Mouse (Mus musculus): Measurements from ENCODE around the gene Fancd2os. TPM values are rescaled to one million over a fixed set of nuclear protein-coding genes. Genes with fewer than 3 reads are reported as not detected.

Fancd2os gene
- not detected for total RNA-seq (2021)

DNA sequence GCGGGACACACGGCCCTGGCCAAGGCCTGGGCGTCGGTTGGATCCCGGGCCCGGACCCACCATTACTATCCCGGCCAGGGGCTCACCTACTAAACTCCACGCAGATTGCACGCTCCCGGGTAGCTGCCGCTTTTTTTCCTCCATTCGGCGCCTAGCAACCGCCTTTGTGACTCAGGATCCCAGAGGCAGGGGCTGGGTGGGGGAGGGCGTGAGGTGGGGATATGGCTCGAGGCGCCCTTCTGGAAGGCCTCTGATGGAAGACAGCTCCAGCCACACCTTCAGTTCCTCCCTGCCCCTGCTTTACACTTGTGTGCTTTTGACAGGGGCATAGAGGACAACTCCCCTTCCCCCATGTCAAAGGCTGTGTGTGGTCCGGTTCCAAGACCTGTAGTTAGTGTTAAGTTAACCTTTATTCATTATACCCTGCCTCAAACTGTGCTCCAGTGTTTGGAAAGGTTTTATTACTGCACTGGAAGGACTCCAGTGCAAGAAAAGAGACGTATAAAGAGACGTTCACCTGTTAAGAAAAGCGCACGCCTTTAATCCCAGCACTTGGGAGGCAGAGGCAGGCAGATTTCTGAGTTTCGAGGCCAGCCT is at the start of gene Fancd2os:
Gene Fancd2os, minus strand, starts transcription at position 173 of the 597 bp plus-strand sequence.
- intact Hi-C loops (cut with DNase I) = no loop called here
- no peak for DNase-seq (ENCODE audit: low spot score)

DNA sequence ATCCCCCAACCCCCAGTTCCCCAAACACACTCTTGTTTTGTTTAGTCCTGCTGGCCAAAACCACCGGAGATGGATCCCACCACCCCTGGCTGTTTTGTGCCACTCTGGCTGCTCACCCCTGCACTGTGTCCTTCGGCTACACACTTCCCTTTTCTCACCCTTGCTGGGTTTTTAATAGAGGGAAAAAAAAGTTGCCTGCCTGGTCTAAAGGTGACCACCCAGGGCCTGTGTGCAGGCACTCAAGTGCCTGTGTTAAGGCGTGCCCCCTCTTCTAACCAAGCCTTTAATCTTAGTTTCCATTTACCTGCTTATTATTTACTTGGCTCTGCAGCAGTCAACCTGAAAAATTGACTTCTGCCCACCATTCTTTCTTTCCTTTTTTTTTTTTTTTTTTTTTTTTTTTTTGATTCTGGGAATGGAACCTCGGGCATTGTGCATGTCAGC is 49.7 kb upstream of the Fancd2os start:
- DNase-seq (ENCODE audit: low spot score) = no peak
- intact Hi-C loops (cut with DNase I) = no loop called here

DNA sequence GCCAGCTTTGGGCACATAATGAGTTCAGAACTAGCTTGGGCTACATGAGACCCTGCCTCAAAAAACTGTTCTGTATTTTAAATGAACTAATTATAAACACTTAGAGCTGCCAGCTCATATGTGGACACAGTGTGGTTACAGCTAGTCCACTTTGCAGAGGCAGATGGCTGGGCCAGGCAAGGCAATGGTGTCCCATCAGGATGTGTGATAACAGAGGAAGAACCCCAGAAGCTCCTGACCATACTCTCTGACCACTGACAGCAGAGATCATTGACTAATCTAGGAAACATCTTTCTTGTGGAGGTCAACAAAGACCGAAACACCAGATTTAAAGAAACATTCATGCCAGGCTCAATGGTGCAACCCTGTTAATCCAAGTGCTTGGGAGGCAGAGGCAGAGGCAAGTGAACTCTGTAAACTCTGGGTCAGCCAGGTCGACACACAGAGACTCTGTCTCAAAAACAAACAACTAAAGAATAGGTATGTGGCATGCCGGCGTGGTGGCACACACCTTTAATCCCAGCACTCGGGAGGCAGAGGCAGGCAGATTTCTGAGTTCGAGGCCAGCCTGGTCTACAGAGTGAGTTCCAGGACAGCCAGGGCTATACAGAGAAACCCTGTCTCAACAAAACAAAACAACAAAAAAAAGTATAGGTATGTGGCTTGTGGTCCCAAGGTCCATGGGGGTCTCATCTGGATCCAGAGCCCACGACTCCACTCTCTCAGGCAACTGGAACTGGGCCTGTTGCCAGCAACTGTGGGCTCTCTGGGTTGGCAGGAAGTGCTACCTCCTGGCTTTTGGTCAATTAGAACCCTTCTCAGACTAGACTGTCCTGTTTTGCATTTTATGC is 49.1 kb upstream of the Fancd2os start:
- DNase-seq (ENCODE audit: low spot score) = no peak
- intact Hi-C loops (cut with DNase I) = no loop called here

DNA sequence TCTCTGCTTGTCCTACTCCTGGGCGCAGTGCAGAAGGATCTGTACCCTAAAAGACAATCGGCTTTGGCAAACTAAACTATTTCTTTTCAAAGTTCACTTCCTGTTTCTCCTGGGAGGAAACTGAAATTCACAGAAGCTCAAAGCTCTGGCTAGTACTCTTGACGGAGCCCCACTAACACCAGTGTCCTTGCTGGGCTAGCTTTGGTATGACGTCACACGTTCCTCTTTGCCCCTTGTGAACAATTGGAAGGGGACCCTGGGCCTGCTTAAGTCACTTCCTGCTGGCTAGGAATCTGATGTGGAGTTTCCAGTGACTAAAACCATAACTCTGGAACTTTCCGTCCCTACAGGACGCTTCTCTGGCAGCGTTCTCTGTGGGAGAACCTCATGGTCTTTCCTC is 44.3 kb upstream of the Fancd2os start:
- peak; percentile 78 for DNase-seq (ENCODE audit: low spot score)
- intact Hi-C loops (cut with DNase I) = no loop called here

DNA sequence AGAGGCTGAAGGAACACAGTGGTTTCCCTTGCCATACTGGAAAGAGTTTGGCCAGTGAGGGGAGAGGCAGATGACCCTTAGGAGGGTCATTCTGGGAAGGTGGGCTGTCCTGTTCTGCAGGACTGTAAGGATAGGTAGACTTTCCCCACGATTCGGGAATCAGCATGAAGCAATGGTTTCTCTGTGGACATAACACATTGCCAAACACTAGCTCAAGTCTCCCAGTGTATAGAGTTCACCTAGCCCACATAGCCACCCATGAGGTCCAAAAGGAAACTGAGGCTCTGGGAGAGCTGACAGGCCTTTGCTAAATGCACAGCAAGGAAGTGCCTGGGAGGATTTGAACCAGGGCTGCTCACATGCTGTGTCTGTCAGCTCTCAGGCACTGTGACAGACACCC is 43.5 kb upstream of the Fancd2os start:
- DNase-seq (ENCODE audit: low spot score) = no peak
- intact Hi-C loops (cut with DNase I) = no loop called here

DNA sequence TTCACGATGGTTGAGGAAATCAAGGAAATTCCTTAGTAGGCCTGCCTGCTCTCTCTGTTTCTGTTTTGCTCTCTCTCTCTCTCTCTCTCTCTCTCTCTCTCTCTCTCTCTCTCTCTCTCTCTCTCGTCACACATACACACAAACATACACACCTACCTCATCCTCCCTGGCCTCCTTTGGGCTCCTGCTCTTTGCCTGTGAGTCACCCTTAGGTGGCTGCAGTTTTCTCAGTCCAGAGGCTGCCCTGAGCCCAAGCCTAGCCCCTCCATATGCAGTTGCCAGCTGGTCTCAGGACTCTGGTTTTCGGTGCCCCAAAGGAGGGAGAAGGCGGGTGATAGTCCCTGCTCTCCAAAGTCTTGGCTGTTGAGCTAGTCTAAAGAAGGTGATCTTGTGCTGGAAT is 42.5 kb upstream of the Fancd2os start:
- no peak for DNase-seq (ENCODE audit: low spot score)
- intact Hi-C loops (cut with DNase I) = no loop called here

DNA sequence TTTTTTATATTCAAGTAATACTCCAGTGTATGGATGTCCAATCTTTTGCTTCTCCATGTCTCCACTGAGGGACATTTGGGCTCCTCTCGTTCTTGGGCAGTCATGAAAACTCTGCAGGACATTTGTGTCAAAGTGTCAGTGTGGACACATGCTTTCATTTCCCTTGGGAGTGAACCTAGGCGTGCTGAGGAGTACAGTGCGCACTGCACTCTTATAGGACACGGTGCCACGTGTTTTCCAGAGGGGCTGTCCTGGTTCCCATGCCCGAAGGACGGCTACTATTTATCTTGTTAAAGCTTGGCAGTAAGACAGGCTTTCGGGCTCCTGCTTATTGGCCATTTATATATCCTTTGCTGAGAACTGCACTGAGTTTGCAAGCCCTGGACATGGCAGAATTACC is 42.1 kb upstream of the Fancd2os start:
- no peak for DNase-seq (ENCODE audit: low spot score)
- intact Hi-C loops (cut with DNase I) = no loop called here

DNA sequence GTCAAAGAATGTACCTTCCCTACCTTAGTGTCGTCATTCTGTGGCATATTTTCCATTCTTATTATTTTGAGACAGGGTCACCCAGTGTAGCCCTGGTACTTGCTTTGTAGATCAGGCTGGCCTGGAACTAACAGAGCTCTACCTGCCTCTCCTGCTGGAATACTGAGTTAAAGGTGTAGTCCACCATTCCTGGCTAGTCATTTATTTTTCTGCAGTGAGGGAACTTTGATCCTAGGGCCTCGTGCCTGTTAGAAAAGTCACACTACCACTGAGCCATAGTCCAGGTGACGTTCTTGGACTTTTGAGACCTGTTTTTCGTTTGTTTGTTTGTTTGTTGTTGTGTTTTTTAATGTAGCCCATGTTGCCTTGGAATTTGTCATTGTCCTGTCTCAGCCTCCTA is 38.7 kb upstream of the Fancd2os start:
- DNase-seq (ENCODE audit: low spot score) = no peak
- intact Hi-C loops (cut with DNase I) = loop anchor here (2.0 to 5.0 kb wide), 4 partner anchors 14 to 433 kb away; no protein-coding TSS in a partner anchor

DNA sequence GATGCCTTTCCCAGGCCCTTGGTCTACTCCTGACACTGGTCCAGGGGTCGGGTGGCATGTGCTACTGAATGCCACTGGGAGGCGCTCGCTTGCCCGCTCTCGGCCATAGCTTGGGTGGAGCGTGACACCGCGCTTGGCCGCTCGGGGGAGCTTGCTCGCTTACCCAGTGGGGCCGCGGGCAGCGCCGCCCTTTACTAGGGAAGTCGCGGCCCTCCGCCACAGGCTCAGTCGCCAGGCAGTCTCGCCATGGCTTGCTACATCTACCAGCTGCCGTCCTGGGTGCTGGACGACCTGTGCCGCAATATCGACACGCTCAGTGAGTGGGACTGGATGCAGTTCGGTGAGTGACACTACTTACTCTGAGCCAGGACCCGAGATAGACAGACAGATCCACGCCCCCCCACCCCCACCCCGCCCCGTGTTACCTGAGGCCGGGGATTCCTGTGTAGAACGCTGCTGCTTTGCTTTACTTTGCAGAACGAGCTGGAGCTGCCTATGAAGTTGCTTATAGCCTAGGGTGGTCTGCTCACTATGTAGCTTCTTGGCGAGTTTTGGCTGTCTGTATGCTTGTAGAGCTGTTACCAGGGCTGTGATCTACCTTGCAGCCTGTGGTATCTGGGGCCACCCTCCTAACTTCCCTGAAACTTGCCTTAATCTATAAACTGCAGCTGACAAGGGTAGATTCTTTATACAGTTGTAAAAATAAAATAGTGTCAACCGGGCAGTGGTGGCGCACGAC is 38.0 kb upstream of the Fancd2os start, which contains the start of gene Irak2:
Gene Irak2, plus strand, starts transcription at position 166 of the 739 bp plus-strand sequence.
- intact Hi-C loops (cut with DNase I) = loop anchor here (1.0 to 5.0 kb wide), 5 partner anchors 14 to 434 kb away; no protein-coding TSS in a partner anchor
- DNase-seq (ENCODE audit: low spot score) = peak; percentile 93

DNA sequence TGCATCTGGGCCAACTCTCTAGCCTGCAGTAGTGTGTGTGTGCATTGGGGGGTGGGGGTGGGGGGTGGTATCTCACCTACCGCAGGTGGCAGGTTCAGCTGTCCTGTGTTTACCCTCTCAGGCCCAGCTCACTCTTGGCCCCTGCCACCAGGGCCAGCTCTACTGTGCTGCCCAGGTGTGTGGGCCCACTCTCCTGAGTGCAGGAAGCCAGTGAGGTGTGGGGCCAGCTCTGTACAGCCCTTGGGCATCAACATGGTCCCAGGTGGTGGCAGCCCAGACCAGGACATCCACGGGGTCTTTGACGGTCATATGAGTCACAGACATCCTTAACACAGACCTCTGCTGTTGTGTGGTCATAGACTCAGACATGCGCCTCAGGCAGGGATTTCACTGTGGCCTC is 32.3 kb upstream of the Fancd2os start:
- intact Hi-C loops (cut with DNase I) = no loop called here
- no peak for DNase-seq (ENCODE audit: low spot score)

DNA sequence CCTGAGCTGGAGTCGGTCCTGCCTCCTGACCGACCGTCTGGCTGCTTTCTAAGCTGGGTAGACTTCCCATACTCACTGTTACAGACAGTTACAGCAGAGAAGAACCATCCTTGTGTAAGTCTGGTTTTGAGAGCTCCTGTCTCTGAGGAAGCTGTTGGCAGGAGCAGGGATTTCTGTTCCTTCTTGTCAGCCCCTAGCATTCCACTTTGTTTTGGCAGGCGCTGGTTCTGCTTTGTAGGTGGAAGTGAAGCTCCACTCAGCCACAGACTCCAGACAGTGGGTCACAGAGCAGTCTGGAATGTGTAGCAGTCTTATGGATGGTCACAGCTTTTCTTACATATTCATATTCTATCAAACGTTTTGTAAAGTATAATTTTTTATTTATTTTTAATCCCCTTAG is 29.8 kb upstream of the Fancd2os start:
- intact Hi-C loops (cut with DNase I) = no loop called here
- no peak for DNase-seq (ENCODE audit: low spot score)

DNA sequence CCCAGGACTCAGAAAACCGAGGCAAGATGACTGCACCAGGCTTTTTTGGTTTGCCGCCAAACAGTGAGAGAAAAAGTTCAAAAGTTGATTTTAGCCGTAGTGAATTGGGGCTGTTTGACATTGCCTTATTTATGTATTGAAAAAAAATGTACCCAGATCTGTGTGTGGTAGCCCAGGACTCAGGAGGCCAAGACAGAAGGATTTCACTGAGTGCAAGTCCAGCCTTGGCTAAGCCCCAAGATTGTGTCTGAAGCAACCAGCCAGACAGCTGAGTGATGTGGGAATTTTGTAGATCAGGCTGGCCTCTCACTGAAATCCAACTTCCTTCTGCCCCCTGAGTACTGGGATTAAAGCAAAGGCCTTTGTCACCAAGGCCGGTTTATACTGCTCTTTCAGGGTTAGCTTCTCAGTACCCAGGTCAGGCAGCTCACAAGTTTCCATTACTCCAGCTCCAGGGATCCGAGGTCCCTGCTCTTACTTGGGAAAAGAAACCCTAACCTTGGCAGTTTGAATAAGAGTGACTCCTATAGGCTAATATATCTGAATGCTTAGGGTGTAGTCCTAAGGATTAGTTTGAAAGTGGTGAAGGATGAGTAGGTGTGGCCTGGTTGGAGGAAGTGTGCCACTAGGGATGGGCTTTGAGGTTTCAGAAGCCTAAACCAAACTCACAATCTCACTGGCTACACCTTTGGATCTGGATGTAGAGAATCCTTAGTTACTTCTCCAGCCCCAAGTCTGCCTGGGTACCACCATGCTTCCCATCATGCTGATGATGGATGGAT is 24.7 kb upstream of the Fancd2os start:
- no peak for DNase-seq (ENCODE audit: low spot score)
- intact Hi-C loops (cut with DNase I) = loop anchor here (2.0 kb wide), 2 partner anchors 14 to 20 kb away; partner anchors contain the start of genes Brk1 and Irak2

DNA sequence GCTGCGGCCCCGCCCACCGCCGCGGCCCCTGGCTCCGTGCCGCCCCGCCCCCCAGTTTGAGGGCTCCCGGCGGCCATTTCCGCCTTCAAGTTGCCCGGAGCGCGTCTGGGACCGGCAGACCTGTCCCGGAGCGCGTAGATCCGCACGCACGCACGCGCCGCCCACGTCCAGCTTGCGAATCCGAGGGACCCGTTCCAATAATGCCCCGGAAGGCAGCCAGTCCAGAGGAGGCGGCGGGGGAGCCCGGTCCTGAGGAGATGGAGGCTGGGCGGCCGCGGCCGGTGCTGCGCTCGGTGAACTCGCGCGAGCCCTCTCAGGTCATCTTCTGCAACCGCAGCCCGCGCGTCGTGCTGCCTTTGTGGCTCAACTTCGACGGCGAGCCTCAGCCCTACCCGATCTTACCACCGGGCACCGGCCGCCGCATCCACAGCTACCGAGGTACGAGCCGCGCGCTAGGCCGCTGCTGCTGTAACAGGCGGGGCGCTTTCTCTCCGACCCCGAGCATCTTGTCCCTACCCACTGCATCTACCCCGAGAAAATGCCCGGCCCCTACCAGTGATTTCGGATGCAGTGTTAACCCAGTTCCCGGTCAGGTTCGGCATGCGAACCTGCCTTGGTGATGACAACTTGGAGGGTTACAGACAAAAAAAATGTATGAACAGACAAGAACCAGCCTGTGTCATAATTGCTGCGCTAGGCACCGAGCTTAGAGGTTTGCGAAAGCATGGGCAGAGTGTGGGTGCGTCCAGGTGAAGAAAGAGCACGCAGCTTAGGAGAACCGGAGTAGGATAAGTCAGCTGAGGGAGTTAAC is 23.6 kb upstream of the Fancd2os start, which contains the start of gene Vhl:
Gene Vhl, plus strand, starts transcription at position 19 of the 811 bp plus-strand sequence.
- intact Hi-C loops (cut with DNase I) = loop anchor here (2.0 kb wide), 2 partner anchors 15 to 19 kb away; partner anchors contain the start of genes Brk1 and Irak2
- DNase-seq (ENCODE audit: low spot score) = peak; percentile 85

DNA sequence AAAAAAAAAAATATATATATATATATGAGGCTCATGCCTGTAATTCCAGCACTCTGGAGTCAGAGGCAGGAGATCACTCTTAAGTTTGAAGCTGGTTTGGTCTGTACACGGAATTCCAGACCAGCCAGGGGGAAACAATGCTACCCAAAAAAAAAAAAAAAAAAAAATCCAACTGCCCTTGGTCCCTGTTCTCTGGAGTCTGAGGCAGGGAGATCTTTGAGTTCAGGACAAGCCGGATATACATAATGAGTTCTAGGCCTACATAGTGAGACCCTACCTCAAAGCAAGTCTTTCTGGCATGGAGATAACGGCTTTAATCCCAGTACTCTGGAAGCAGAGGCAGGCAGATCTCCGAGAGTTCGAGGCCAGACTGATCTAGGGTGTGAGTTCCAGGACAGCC is 22.9 kb upstream of the Fancd2os start:
- intact Hi-C loops (cut with DNase I) = no loop called here
- no peak for DNase-seq (ENCODE audit: low spot score)

DNA sequence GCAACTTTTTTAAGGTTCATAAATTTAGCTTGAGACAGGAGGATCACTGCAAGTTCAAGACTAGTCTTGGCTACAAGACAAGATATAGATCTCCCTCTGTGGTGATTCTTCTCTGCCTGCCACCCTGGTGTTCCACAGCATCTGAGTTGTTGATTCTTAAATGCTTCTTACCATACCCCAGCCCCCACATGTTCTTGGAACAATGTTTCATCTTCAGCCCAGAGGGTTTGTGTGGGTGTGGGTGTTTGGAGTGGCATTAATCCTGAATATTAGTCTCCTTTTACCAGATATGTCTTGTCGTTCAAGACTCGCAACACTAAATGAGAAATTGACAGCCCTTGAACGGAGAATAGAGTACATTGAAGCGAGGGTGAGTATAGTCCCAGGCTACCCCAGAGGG is 15.0 kb upstream of the Fancd2os start:
- DNase-seq (ENCODE audit: low spot score) = no peak
- intact Hi-C loops (cut with DNase I) = no loop called here

DNA sequence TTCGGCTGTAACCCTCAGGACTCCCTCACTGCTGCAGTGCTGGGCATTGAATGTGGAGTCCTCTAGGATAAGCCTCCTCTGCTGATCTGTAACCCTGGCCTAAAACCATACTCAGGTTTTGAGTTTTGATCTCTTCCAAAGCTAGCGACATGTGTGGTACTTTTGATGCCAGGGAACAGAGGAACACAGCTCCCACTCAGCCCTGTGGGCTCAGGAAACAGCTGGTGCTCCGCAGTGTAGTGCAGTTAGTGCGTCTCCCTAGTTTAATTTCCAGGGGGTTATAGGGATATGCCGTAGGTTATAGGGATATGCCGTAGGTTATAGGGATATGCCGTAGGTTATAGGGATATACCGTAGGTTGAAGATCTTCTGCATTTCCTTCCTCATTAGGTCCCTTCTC is 14.5 kb upstream of the Fancd2os start:
- intact Hi-C loops (cut with DNase I) = no loop called here
- DNase-seq (ENCODE audit: low spot score) = no peak

DNA sequence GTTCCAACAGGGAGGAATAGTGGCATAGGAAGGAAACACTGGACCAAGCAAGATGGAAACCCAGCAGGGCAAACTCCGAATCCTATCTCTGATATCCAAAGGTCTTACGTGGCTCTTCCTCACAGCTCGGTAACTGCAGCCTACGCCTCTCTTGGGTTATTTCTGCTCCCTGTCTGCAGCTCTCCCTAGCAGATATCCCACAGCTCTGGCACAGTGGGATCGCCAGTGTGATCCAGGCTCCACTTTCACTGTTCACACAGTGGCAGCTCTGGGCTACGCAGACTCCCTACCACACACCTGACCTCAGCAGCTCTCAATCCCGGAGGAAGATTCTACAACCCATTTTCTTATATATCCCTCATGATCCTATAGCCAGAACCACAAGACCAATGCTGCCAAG is 13.6 kb upstream of the Fancd2os start:
- intact Hi-C loops (cut with DNase I) = no loop called here
- DNase-seq (ENCODE audit: low spot score) = no peak

DNA sequence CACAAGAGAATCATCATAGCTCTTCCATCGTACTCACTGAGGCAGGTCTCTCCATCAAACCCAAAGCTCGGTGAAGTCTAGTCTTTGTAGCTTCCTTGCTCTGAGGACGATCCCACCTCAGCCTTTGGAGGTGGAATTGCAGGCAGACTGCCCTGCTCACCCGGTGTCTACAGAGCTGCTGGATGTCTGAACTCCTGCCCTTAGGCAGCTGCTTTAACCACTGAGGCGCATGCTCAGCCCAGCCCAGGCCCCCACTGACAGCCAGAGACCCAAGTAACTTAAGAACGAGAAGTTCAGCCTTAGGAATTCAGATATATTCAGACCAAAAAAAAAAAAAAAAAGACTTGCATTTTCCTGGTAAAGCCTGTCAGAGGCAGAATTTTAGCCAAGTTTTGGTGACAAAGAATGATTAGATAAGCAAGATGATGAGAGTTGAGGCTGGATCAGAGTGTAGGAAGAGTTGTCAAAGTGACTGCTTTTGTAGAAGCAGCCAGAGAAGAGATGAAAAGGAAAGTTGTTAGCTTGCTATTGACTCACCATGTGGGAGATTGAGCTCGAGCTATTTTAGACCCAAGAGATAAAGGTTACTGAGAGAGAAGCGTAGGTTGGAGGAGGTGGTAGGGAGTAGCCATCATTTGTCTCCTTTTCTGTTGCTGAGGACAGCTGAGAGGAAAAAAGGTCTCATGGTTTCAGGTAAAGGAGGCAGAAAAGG is 11.9 kb upstream of the Fancd2os start:
- DNase-seq (ENCODE audit: low spot score) = no peak

More for the DNA sequence above, 11.9 kb upstream of the Fancd2os start:
- intact Hi-C loops (cut with DNase I) = no loop called here

Data from heart, postnatal 25 days (tissue).